Mouse (Mus musculus): ENCODE data around the gene Zfp771. TPM values are rescaled to one million over a fixed set of nuclear protein-coding genes. Genes with fewer than 3 reads are reported as not detected.
A peak's percentile ranks its signal among the peaks of the same experiment; 100 is the strongest.

The Zfp771 gene
- polyA plus RNA-seq, 1 experiment from 2014 or later, result 53.2 TPM

DNA sequence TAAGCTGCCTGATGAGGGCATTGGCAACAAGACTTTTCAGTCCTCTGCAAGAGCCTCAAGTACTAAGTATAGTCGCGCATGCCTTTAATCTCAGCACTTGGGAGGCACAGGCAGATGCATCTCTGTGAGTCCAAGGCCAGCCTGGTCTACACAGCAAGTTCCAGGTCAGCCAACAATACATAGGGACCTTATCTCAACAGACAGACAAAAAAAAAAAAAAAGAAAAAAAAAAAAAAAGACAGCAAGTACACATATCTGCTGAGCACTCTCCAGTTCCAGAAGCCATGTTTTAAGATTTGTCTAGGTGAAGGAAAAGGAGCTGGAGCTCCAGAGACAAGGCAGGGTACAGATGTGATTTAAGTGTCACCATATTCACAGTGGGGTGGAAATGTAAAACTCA, 11.9 kb downstream of the Zfp771 start:
- DNase-seq (ENCODE audit: low spot score) (no peak), ATAC-seq (no peak)
- H3K27ac ChIP-seq (ENCODE audit: low read depth, low read length), result no peak overlapping the region
- WGBS, result 88% methylated on average over 2 of the region's 2 CpGs
- 0 out of 2 replicates have a peak, but pooled peaks cover 4% of the 10 kb centered on the region for H3K4me1 ChIP-seq (ENCODE audit: control insufficient read depth, insufficient read depth, low read length)
- no peaks in the 10 kb centered on the region for H3K9me3 ChIP-seq (replicated peaks; ENCODE audit: control insufficient read depth, low read length)
- H3K4me3 ChIP-seq (ENCODE audit: low read depth, low read length), result no peak overlapping the region
- no peaks in the 10 kb centered on the region for H3K27me3 ChIP-seq (replicated peaks; ENCODE audit: control insufficient read depth, insufficient read depth, low read length)
- H3K36me3 ChIP-seq (ENCODE audit: control insufficient read depth, insufficient read depth, low read length), result peaks cover 31% of the 10 kb centered on the region
- no peak overlapping the region for H3K4me2 ChIP-seq (ENCODE audit: low read length)
- H3K9ac ChIP-seq (ENCODE audit: low read length), result no peak overlapping the region

DNA sequence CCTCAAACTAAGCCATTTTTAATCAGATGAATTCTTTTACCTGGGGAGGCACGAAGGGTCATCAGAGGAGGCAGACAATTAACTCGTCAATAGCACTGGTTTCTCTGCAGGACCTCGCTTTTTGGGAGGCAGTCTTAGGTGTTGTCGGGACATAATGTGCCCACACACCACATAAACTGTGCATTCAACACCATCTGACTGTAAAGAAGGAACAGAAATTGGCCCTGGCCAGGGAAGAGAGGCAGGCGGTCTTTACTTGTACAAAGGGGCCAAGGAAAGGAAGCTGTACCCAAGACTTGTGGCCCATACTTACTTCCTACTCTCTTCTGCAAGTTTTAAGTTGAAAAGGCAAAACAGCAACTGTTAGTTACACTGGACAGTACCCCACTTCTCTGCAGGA, 12.4 kb downstream of the Zfp771 start:
- Histone ChIP-seq H3K36me3 (ENCODE audit: control insufficient read depth, insufficient read depth, low read length) (peaks cover 26% of the 10 kb centered on the region), H3K4me2 (ENCODE audit: low read length) (no peak overlapping the region), H3K27ac (ENCODE audit: low read depth, low read length) (no peak overlapping the region), H3K27me3 (replicated peaks; ENCODE audit: control insufficient read depth, insufficient read depth, low read length) (no peaks in the 10 kb centered on the region), H3K9me3 (replicated peaks; ENCODE audit: control insufficient read depth, low read length) (no peaks in the 10 kb centered on the region), H3K4me1 (ENCODE audit: control insufficient read depth, insufficient read depth, low read length) (0 out of 2 replicates have a peak, but pooled peaks cover 4% of the 10 kb centered on the region), H3K4me3 (ENCODE audit: low read depth, low read length) (no peak overlapping the region), H3K9ac (ENCODE audit: low read length) (no peak overlapping the region)
- WGBS, result 85% methylated on average over 5 of the region's 5 CpGs
- no peak for DNase-seq (ENCODE audit: low spot score)
- ATAC-seq, result no peak

DNA sequence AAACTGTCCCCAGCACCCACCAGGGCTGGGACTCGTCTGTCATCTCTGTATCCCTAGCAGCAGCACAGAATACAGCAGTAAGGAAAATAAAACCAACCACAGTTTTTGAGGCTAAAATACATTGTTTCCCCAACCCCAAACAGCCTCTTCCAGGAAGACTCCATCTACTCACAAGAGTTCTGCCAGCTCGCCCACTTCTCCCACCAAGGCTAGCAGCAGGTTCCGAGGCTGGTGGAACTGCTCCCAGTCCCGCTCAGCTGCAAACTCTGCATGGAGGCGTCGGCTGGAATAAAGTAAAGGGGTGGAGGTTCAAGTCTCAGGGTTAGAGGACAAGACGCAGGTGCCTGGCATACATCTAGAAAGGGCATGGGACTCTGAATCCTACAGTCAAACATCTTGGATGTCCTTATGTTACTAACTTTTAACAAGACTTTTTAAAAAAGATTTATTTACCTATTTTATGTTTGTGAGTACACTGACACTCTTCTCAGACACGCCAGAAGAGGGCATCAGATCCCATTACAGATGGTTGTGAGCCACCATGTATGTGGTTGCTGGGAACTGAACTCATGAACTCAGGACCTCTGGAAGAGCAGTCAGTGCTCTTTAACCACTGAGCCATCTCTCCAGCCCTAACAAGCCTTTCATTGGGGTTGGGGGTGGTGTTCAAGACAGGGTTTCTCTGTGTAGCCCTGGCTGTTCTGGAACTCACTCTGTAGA, 15.3 kb downstream of the Zfp771 start:
- Histone ChIP-seq H3K27ac (ENCODE audit: low read depth, low read length) (no peak overlapping the region), H3K4me3 (ENCODE audit: low read depth, low read length) (peak overlapping the region; percentile 59), H3K9ac (ENCODE audit: low read length) (no peak overlapping the region), H3K4me2 (ENCODE audit: low read length) (peak overlapping the region; percentile 70), H3K9me3 (replicated peaks; ENCODE audit: control insufficient read depth, low read length) (no peaks in the 10 kb centered on the region), H3K36me3 (ENCODE audit: control insufficient read depth, insufficient read depth, low read length) (peaks cover 20% of the 10 kb centered on the region), H3K27me3 (replicated peaks; ENCODE audit: control insufficient read depth, insufficient read depth, low read length) (no peaks in the 10 kb centered on the region), H3K4me1 (ENCODE audit: control insufficient read depth, insufficient read depth, low read length) (no peaks in the 10 kb centered on the region)
- ATAC-seq, result no peak
- whole genome bisulfite sequencing, result 73% methylated on average over 8 of the region's 8 CpGs
- no peak for DNase-seq (ENCODE audit: low spot score)

DNA sequence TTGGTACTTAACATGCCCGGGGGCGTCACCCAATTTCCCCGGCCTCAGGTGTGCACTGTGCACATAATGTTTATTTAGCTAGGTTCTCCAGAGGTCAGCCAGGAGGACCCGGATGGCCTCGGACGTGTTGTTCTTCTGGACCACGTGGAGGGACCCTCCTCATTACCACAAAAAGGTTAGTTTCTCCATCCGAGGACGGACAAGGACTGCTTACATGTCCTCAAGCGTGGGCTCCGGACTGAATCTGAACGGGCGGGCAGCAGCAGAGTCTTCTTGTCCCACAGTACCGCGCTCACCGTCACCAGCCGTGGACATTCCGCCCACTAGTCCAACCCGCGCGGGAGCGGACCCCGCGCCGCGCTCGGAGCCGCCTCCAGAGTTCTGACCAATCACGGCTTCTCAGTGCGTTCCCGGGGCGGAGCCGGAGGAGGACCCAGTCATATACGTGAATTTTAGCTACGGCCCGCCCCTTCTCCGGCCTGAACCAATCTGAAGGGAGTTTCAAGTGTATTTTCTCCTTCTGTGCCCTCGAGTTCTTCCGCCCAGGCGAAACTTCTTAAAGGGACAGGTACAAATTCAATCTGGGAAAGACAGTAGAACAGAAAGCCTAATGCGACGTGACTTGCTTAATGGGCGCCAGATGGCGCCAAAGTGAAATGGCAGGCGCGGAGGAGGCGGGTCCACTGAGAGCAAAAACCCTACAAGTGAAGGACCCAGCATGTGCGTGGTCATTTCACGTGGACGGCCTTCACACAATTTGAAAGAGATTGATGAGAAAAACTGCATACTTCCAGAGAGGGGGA, 16.4 kb downstream of the Zfp771 start, which contains the start of gene Dctpp1:
Dctpp1 (minus strand) TSS at position 401 of the 803 bp plus-strand sequence.
- peak within 1 kb of the TSS; percentile 70 for H3K9ac ChIP-seq (ENCODE audit: low read length)
- DNase-seq (ENCODE audit: low spot score) (peak; percentile 99), ATAC-seq (peak; percentile 99)
- H3K36me3 ChIP-seq (ENCODE audit: control insufficient read depth, insufficient read depth, low read length), result peaks cover 20% of the 10 kb centered on the region
- WGBS, result under 1% methylated on average over 50 of the region's 50 CpGs
- H3K4me3 ChIP-seq (ENCODE audit: low read depth, low read length), result peak within 1 kb of the TSS; percentile 59
- no peaks in the 10 kb centered on the region for H3K27me3 ChIP-seq (replicated peaks; ENCODE audit: control insufficient read depth, insufficient read depth, low read length)
- no peaks in the 10 kb centered on the region for H3K4me1 ChIP-seq (ENCODE audit: control insufficient read depth, insufficient read depth, low read length)
- no peak within 1 kb of the TSS for H3K27ac ChIP-seq (ENCODE audit: low read depth, low read length)
- no peaks in the 10 kb centered on the region for H3K9me3 ChIP-seq (replicated peaks; ENCODE audit: control insufficient read depth, low read length)
- H3K4me2 ChIP-seq (ENCODE audit: low read length), result peak within 1 kb of the TSS; percentile 70

DNA sequence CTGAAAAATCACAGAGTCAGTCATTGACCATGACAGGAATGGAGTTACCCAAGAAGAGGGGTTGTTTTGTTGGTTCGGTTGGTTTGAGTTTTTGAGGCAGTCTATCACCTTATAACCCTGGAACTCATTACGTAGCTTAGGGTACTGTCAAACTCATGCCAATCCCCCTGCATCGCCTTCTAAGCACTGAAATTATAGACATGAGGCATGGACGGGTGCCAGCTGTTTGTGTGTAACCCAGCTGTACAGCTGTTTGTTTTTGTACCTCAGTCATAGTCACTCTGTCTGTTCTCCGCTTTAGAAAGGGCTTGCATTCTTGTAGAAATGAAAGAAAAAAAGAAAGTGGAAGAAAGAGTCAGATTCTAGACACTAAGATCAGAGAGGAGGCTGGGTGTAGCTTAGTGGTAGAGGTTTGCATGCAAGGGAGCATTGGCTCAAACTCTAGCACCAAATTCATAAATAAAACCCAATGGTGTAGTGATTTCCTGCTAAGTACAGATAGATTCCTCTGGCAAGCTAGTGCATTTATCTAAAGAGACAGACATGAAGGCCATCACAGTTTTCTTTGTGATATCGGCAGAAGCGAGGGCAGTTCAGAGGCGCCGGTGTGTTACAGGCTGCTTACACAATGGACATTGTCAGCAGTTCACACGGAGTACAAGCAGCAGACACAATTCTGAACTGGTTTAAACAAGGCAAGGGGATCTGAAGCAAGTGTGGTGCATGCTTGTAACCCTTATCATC, 18.3 kb downstream of the Zfp771 start:
- H3K9ac ChIP-seq (ENCODE audit: low read length), result no peak overlapping the region
- no peak overlapping the region for H3K27ac ChIP-seq (ENCODE audit: low read depth, low read length)
- WGBS, result 83% methylated on average over 10 of the region's 10 CpGs
- DNase-seq (ENCODE audit: low spot score) (no peak), ATAC-seq (no peak)
- peaks cover 4% of the 10 kb centered on the region for H3K36me3 ChIP-seq (ENCODE audit: control insufficient read depth, insufficient read depth, low read length)
- no peaks in the 10 kb centered on the region for H3K9me3 ChIP-seq (replicated peaks; ENCODE audit: control insufficient read depth, low read length)
- H3K4me2 ChIP-seq (ENCODE audit: low read length), result no peak overlapping the region
- no peak overlapping the region for H3K4me3 ChIP-seq (ENCODE audit: low read depth, low read length)
- no peaks in the 10 kb centered on the region for H3K4me1 ChIP-seq (ENCODE audit: control insufficient read depth, insufficient read depth, low read length)
- H3K27me3 ChIP-seq (replicated peaks; ENCODE audit: control insufficient read depth, insufficient read depth, low read length), result no peaks in the 10 kb centered on the region

DNA sequence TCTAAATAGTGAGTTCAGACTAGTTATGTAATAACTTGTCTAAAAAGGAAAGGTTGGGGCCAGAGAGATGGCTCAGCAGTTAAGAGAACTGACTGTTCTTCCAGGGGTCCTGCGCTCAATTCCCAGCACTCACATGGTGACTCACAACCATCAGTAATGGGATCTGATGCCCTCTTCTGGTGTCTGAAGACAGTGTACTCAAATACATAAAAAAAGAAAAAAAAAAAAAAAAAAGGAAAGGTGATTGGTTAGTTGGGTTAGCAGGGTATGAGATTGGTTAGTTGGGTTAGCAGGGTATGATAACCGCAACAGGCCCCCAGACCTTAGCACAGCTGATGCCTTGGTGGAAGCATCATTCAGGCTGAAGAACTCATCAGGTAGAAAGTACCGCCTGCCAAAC, 19.5 kb downstream of the Zfp771 start:
- no peaks in the 10 kb centered on the region for H3K27me3 ChIP-seq (replicated peaks; ENCODE audit: control insufficient read depth, insufficient read depth, low read length)
- no peak for DNase-seq (ENCODE audit: low spot score)
- H3K36me3 ChIP-seq (ENCODE audit: control insufficient read depth, insufficient read depth, low read length), result no peaks in the 10 kb centered on the region
- no peak overlapping the region for H3K9ac ChIP-seq (ENCODE audit: low read length)
- ATAC-seq, result no peak
- no peak overlapping the region for H3K27ac ChIP-seq (ENCODE audit: low read depth, low read length)
- no peak overlapping the region for H3K4me3 ChIP-seq (ENCODE audit: low read depth, low read length)
- H3K9me3 ChIP-seq (replicated peaks; ENCODE audit: control insufficient read depth, low read length), result no peaks in the 10 kb centered on the region
- H3K4me2 ChIP-seq (ENCODE audit: low read length), result no peak overlapping the region
- H3K4me1 ChIP-seq (ENCODE audit: control insufficient read depth, insufficient read depth, low read length), result no peaks in the 10 kb centered on the region
- WGBS, result 91% methylated on average over 3 of the region's 3 CpGs

DNA sequence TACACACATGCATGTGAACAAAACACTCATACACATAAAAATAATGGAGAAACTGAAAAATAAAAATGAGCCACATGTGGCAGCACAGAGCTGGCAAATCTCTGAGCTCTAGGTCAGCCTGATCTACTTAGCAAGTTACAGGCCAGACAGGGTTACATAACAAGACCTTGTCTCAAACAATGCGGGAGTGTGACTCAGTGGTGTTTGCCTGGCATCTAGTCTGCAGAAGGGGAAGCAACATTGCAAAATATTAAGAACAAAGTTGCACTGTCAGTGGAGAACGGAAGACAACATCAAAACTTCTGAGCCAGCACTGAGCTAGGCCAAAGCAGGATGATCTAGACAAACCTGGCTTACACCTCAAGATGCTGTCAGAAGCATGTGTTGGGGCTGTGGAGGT, 26.2 kb downstream of the Zfp771 start:
- H3K36me3 ChIP-seq (ENCODE audit: control insufficient read depth, insufficient read depth, low read length), result peaks cover 15% of the 10 kb centered on the region; the same call in 1 of the 2 replicates
- 92% methylated on average over 2 of the region's 2 CpGs for WGBS

DNA sequence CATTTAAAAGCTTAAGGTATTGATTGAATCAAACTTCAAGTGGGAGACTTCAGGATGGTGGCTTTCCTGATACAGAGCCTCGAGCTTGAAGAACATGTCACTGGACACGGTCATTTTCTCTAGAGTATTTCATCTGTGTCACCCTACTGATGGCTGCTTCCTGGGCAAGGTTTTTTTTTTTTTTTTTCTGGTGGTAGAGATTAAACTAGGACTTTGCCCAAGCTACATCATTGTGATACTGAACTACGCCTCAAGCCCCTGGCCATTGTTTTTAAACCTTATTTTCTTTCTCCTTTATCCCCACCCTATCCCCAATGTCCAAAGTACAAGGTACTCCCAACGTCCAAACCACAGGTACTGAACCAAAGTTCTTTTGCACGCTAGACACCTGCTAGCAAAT, 26.6 kb downstream of the Zfp771 start:
- H3K9me3 ChIP-seq (replicated peaks; ENCODE audit: control insufficient read depth, low read length), result no peaks in the 10 kb centered on the region
- ATAC-seq (no peak), DNase-seq (ENCODE audit: low spot score) (no peak)
- H3K9ac ChIP-seq (ENCODE audit: low read length), result no peak overlapping the region
- peaks cover 12% of the 10 kb centered on the region for H3K4me1 ChIP-seq (ENCODE audit: control insufficient read depth, insufficient read depth, low read length)
- H3K27me3 ChIP-seq (replicated peaks; ENCODE audit: control insufficient read depth, insufficient read depth, low read length), result no peaks in the 10 kb centered on the region
- 91% methylated on average over 5 of the region's 5 CpGs for whole genome bisulfite sequencing
- H3K4me3 ChIP-seq (ENCODE audit: low read depth, low read length), result no peak overlapping the region
- no peak overlapping the region for H3K27ac ChIP-seq (ENCODE audit: low read depth, low read length)
- H3K4me2 ChIP-seq (ENCODE audit: low read length), result no peak overlapping the region
- H3K36me3 ChIP-seq (ENCODE audit: control insufficient read depth, insufficient read depth, low read length), result peaks cover 15% of the 10 kb centered on the region; the same call in 1 of the 2 replicates

More for the DNA sequence above, 26.2 kb downstream of the Zfp771 start:
- H3K27ac ChIP-seq (ENCODE audit: low read depth, low read length), result no peak overlapping the region
- no peak overlapping the region for H3K4me2 ChIP-seq (ENCODE audit: low read length)
- no peaks in the 10 kb centered on the region for H3K27me3 ChIP-seq (replicated peaks; ENCODE audit: control insufficient read depth, insufficient read depth, low read length)
- no peaks in the 10 kb centered on the region for H3K9me3 ChIP-seq (replicated peaks; ENCODE audit: control insufficient read depth, low read length)
- H3K9ac ChIP-seq (ENCODE audit: low read length), result no peak overlapping the region
- H3K4me3 ChIP-seq (ENCODE audit: low read depth, low read length), result no peak overlapping the region
- ATAC-seq (no peak), DNase-seq (ENCODE audit: low spot score) (no peak)
- peaks cover 12% of the 10 kb centered on the region for H3K4me1 ChIP-seq (ENCODE audit: control insufficient read depth, insufficient read depth, low read length)

Data from forebrain, embryonic 14.5 days (tissue).